Mouse (Mus musculus): ENCODE data around the gene Ammecr1.

GRCm38 (mm10) chrX:142808411-142808810, 158.1 kb downstream of the Ammecr1 start:
- TF ChIP-seq POLR2A (IDR thresholded peaks at IDR 0.05; ENCODE audit: insufficient read length, low read depth) (no peak), USF1 (IDR thresholded peaks at IDR 0.05; ENCODE audit: low read depth) (no peak), E2F4 (IDR thresholded peaks at IDR 0.05; ENCODE audit: insufficient read depth) (no peak), TCF3 (IDR thresholded peaks at IDR 0.05; ENCODE audit: insufficient read length, low read depth) (no peak)
